Mouse (Mus musculus) liver, postnatal 0 days (tissue): ENCODE results near the gene Cyren. TPM values are rescaled to one million over a fixed set of nuclear protein-coding genes. Genes with fewer than 3 reads are reported as not detected.
A peak's percentile ranks its signal among the peaks of the same experiment; 100 is the strongest.

Experiments
- ATAC-seq: fragments of 200-750 bp; cut with Nextera tagmentation; 2 replicates; pipeline ENCODE4 v1.8.0; 2017; ENCODE audit warnings: mild to moderate bottlenecking, moderate library complexity
- DNase-seq: peaks from one replicate; pipeline ENCODE4 v3.0.0-alpha.2; 2016
- H3K27ac ChIP-seq: fragments of 300-500 bp; sonication (generic); 2 replicates; pipeline ENCODE4 v1.5.1; 2014; ENCODE audit warnings: antibody characterized with exemption, moderate library complexity, mild to moderate bottlenecking, low read depth
- H3K27me3 ChIP-seq: fragments of 300-500 bp; sonication (generic); 2 replicates; pipeline ENCODE4 v1.6.1; 2014; ENCODE audit warnings: low read length, control low read depth, mixed read lengths; ENCODE audit not compliant: insufficient read depth
- H3K36me3 ChIP-seq: fragments of 300-500 bp; sonication (generic); replicated peaks from 2 replicates; pipeline ENCODE4 v1.6.1; 2014; ENCODE audit warnings: mild to moderate bottlenecking, control low read depth, low read length, moderate library complexity, mixed read lengths; ENCODE audit not compliant: insufficient read depth
- H3K4me1 ChIP-seq: fragments of 300-500 bp; sonication (generic); 2 replicates; pipeline ENCODE4 v1.6.1; 2014; ENCODE audit warnings: antibody characterized with exemption, mild to moderate bottlenecking, control low read depth; ENCODE audit not compliant: insufficient read depth
- H3K4me2 ChIP-seq: fragments of 300-500 bp; sonication (generic); 2 replicates; pipeline ENCODE4 v1.6.1; 2014; ENCODE audit warnings: low read depth, mild to moderate bottlenecking, low read length, moderate library complexity, mixed read lengths
- H3K4me3 ChIP-seq: fragments of 300-500 bp; sonication (generic); 2 replicates; pipeline ENCODE4 v1.5.1; 2014; ENCODE audit warnings: low read depth, low read length
- H3K9ac ChIP-seq: fragments of 300-500 bp; sonication (generic); replicated peaks from 2 replicates; pipeline ENCODE4 v1.6.1; 2014; ENCODE audit warnings: mild to moderate bottlenecking, moderate library complexity
- H3K9me3 ChIP-seq: fragments of 300-500 bp; sonication (generic); 2 replicates; pipeline ENCODE4 v1.6.1; 2016; ENCODE audit warnings: mild to moderate bottlenecking, control low read depth, low read length, mixed read lengths
- CTCF ChIP-seq: sonication (generic); IDR thresholded peaks from 2 replicates; pipeline ENCODE4 v1.5.1; 2016; ENCODE audit warnings: antibody characterized with exemption, low read depth
- EP300 ChIP-seq: IDR thresholded peaks from 2 replicates; pipeline ENCODE4 v1.6.1; 2016; ENCODE audit warnings: antibody characterized with exemption, low read depth, mild to moderate bottlenecking
- WGBS: fragments of 180-500 bp; shearing (Covaris S2); extraction: QIAGEN DNeasy Blood & Tissue Kit; methylation state at CpG from one replicate; pipeline ENCODE4 v1.1.7; 2014; ENCODE audit not compliant: insufficient replicate concordance; 5-methylcytosine and 5-hydroxymethylcytosine counted together
- polyA plus RNA-seq: library from polyadenylated mRNA; unstranded; fragments of >200 nt; fragmentation: Nextera tagmentation; extraction: Ambion mirVana; gene quantifications from 2 replicates; pipeline ENCODE4 v1.2.1, GENCODE M21; 2015

Cyren gene
- polyA plus RNA-seq, 1 experiment from 2014 or later: 4.9 TPM

DNA sequence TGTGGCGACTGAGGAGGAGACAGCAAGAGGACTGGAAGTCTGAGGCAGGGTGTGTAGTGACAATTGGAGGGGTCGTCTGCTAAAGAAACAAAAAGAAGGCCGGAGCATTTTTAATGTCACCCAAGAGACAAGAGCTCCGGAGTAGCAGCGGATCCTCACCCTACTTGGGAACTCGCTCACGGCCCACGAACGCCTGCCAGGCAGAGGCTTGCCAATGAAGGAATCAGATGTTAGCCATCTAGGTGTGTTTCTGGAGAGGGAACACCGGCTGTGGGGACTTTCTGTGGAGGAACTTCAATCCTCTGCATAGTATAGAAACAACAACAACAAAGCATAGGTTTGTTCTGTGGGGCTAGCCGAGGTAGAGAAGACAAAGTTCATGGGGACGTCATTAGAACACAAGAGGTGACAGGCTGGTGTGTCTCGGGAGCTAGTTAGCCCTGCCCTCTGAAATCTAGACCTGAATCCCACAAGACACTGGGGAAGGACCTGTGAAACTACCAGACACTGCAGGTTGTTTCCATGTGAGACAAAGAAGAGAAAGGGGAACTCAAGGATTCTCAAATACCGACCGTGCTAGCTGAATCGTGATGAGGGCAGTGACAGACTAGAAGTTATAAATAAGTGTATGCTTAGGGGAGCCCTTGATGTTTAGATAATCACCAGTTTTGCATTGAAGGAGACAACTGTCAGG is 10.4 kb downstream of the Cyren start:
- Histone ChIP-seq H3K4me1 (peaks cover 58% of the 10 kb centered on the region), H3K36me3 (peaks cover 7% of the 10 kb centered on the region; the same call in 1 of the 2 replicates), H3K4me3 (no peak overlapping the region), H3K4me2 (0 out of 2 replicates have a peak overlapping the region, but pooled peaks have one; percentile 1), H3K9ac (no peak overlapping the region), H3K27ac (peak overlapping the region; percentile 73; the same call in 1 of the 2 replicates), H3K27me3 (no peaks in the 10 kb centered on the region), H3K9me3 (no peaks in the 10 kb centered on the region)
- no peak for TF ChIP-seq EP300
- no peak for TF ChIP-seq CTCF
- WGBS: 65% methylated on average over 16 of the region's 16 CpGs
- ATAC-seq (no peak), DNase-seq (no peak)

DNA sequence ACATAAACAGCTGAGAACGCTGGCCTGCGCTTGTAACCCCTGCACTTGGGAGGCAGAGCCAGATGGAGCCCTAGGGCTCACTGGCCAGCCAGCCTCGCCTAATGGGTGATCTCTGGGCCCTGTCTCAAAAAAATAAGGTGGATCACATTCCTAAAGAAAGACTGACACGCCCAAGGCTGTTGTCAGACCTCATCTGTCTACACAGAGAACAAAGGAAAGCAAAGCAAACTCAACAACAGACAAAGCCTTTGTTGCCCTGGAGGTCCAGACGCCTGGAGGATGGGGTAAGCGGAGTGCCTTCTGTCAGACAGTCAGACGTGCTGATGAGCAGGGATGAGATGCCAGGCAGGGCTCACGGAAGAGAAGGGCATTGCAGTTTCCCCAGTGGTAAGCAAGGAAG is 11.1 kb downstream of the Cyren start:
- peaks cover 61% of the 10 kb centered on the region for H3K4me1 ChIP-seq
- ATAC-seq (no peak), DNase-seq (no peak)
- peak overlapping the region; percentile 73; the same call in 1 of the 2 replicates for H3K27ac ChIP-seq
- WGBS: 82% methylated on average over 8 of the region's 8 CpGs
- no peak overlapping the region for H3K9ac ChIP-seq
- peaks cover 7% of the 10 kb centered on the region; the same call in 1 of the 2 replicates for H3K36me3 ChIP-seq
- no peak overlapping the region for H3K4me2 ChIP-seq
- H3K9me3 ChIP-seq: no peaks in the 10 kb centered on the region
- TF ChIP-seq CTCF (no peak), EP300 (no peak)
- H3K4me3 ChIP-seq: no peak overlapping the region
- no peaks in the 10 kb centered on the region for H3K27me3 ChIP-seq

DNA sequence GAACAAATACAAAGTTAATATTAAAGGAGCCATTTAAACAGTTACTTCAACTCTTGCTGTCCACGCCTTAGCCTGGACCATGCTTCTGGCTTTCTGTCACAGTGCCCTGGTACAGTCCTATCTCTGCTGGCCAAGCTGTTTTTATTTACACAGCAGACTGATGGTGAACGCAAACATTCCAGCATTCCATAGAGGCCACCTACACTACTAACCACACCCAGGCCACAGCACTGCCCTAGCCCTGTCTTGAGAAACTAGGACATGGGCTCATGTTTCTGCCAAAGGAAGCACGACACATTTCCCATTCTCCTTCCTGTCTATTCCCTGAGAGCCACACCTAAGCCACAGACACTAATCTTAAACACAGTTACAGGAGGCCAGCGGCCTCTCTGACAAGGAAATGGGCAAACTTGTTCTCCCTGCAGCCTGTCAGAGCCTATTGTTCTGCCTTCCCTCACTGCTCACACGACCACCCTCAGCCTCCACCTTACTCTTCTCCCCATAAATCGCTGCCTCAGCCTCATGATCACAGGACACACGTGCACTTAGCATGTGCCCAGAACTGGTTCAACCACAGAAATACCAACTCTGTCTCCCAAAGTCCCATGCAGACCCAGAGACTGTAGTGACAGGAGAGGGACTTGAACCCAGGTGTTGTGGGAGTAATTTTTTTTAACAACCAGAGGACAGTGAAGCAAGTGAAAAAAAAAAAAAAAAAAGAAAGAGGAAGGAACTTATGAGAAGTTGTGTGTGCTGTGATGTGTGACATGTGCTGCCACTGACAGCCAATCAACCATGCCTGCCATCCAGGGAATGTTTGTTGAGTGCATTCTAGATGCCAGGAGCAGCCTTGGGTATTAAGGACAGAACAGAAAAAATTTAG is 11.9 kb downstream of the Cyren start:
- H3K4me2 ChIP-seq: peak overlapping the region; percentile 45
- WGBS: 21% methylated on average over 7 of the region's 7 CpGs
- peaks cover 7% of the 10 kb centered on the region; the same call in 1 of the 2 replicates for H3K36me3 ChIP-seq
- H3K4me1 ChIP-seq: peaks cover 61% of the 10 kb centered on the region
- peak overlapping the region; percentile 73 for H3K27ac ChIP-seq
- H3K4me3 ChIP-seq: no peak overlapping the region
- no peak; the same call in 1 of the 2 replicates for TF ChIP-seq EP300
- no peak for TF ChIP-seq CTCF
- no peaks in the 10 kb centered on the region for H3K27me3 ChIP-seq
- DNase-seq: peak; percentile 24
- 0 out of 2 replicates have a peak overlapping the region, but pooled peaks have one; percentile 11 for H3K9ac ChIP-seq
- H3K9me3 ChIP-seq: no peaks in the 10 kb centered on the region
- peak; percentile 57 for ATAC-seq

DNA sequence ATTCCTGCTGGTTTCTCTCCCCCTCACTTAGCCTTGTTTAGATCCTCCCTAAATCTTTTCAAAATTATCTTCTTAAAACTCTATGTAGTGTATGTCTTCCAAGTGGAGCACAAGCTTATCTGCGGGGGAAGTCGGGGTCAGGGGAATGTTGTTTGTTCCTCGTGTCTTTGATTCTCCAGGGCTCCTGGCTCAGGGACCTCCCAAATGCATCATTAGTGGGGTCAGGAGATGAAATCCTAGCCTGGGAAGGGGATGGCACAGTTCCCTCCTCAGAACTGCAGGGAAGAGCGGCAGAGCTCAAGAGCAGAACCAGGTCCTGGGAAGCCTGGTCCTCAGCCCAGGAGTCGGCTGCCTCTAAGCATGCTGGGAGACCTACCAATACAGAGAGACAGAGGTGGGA is 12.6 kb downstream of the Cyren start:
- H3K4me2 ChIP-seq: peak overlapping the region; percentile 45
- peaks cover 54% of the 10 kb centered on the region for H3K4me1 ChIP-seq

DNA sequence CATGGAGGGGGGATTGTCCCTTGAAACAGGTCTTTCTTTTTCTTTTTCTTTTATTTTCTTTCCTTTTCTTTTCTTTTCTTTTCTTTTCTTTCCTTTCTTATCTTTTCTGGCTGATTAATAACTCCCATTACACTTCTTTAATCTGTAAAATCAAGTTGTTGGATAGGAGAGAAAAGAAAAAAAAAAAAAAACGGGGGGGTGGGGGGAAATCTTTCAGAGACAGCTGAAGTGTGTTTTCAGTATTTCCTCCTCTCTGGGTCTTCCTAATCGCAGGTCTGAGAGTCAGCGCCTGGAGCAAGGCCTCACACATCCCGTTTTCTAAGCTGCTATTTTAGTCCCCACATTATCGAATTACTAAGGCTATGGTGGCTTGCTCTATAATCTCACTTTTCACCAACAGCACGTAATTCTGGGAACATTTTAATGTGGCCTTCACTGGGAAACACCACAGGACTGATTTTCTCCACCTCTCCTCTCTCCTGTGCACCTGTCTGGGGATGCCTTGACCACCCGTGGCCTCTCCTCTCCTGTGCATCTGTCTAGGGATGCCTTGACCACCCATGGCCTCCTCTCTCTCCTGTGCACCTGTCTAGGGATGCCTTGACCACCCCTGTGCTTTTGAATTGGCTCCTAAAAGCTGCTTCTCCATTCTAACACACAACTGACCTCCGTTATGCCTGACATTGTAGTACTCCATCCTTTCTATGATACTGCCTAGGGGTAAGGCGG is 13.9 kb downstream of the Cyren start:
- 50% methylated on average over 9 of the region's 9 CpGs for WGBS
- H3K27ac ChIP-seq: peak overlapping the region; percentile 92
- ATAC-seq: no peak
- H3K36me3 ChIP-seq: 0 out of 2 replicates have a peak, but pooled peaks cover 2% of the 10 kb centered on the region
- H3K4me3 ChIP-seq: peak overlapping the region; percentile 53
- H3K9me3 ChIP-seq: no peaks in the 10 kb centered on the region
- no peak for DNase-seq
- H3K9ac ChIP-seq: peak overlapping the region; percentile 66
- H3K4me2 ChIP-seq: peak overlapping the region; percentile 74
- peaks cover 42% of the 10 kb centered on the region for H3K4me1 ChIP-seq
- H3K27me3 ChIP-seq: no peaks in the 10 kb centered on the region
- TF ChIP-seq CTCF: no peak

More for the DNA sequence above, 12.6 kb downstream of the Cyren start:
- peak; percentile 16 for DNase-seq
- no peaks in the 10 kb centered on the region for H3K9me3 ChIP-seq
- no peak for ATAC-seq
- no peaks in the 10 kb centered on the region for H3K27me3 ChIP-seq
- no peak overlapping the region for H3K4me3 ChIP-seq
- peaks cover 7% of the 10 kb centered on the region; the same call in 1 of the 2 replicates for H3K36me3 ChIP-seq
- WGBS: 51% methylated on average over 5 of the region's 5 CpGs
- TF ChIP-seq CTCF (no peak), EP300 (no peak)
- H3K9ac ChIP-seq: 0 out of 2 replicates have a peak overlapping the region, but pooled peaks have one; percentile 5
- peak overlapping the region; percentile 73 for H3K27ac ChIP-seq
